ENCODE assay signal across 7 mouse cellular contexts in genomic region chr2:92485640-92486295, GRCm38 (mm10). TPM values are rescaled to one million over a fixed set of nuclear protein-coding genes. Genes with fewer than 3 reads are reported as not detected.
DNase-seq lines count a peak whose midpoint lies in the region; ATAC-seq and TF ChIP-seq lines count a peak whose summit lies in the region.

No protein-coding gene starts in this region.

- H3K4me3 ChIP-seq in kidney, adult 2 months (ENCODE audit: insufficient read depth, low read depth, low read length), result no peak overlapping the region
- H3K4me3 ChIP-seq in limb, embryonic 14.5 days (replicated peaks; ENCODE audit: low read length), result no peak overlapping the region
- no peak overlapping the region for H3K4me3 ChIP-seq in midbrain, postnatal 0 days (ENCODE audit: low read depth, low read length)

- 8% methylated on average over 15 of the region's 15 CpGs for WGBS in kidney, adult 2 months
- 9% methylated on average over 15 of the region's 15 CpGs for WGBS in limb, embryonic 14.5 days
- WGBS in midbrain, postnatal 0 days, result 5% methylated on average over 15 of the region's 15 CpGs

- peak; percentile 80 for TF ChIP-seq CTCF in kidney, adult 2 months (conservative IDR thresholded peaks at IDR 0.05; ENCODE audit: insufficient read depth, insufficient read length, low read depth, low read length)
- peak; percentile 93 for TF ChIP-seq CTCF in midbrain, postnatal 0 days (IDR thresholded peaks at IDR 0.05)

- H3K4me2 ChIP-seq in limb, embryonic 14.5 days (replicated peaks; ENCODE audit: low read depth, low read length, severe bottlenecking), result no peak overlapping the region; the same call in none of the 2 replicates
- no peak overlapping the region for H3K4me2 ChIP-seq in midbrain, postnatal 0 days (ENCODE audit: low read depth, low read length, poor library complexity, severe bottlenecking)

- no peaks in the 10 kb centered on the region; the same call in 1 of the 2 replicates for H3K4me1 ChIP-seq in kidney, adult 2 months (ENCODE audit: control insufficient read depth, insufficient read depth, low read length)
- no peaks in the 10 kb centered on the region for H3K4me1 ChIP-seq in limb, embryonic 14.5 days (ENCODE audit: control insufficient read depth, insufficient read depth, low read length)
- H3K4me1 ChIP-seq in midbrain, postnatal 0 days (ENCODE audit: insufficient read depth, low read length), result no peaks in the 10 kb centered on the region; the same call in 1 of the 2 replicates

- H3K36me3 ChIP-seq in kidney, adult 2 months (ENCODE audit: control insufficient read depth, insufficient read depth, low read length), result no peaks in the 10 kb centered on the region
- H3K36me3 ChIP-seq in limb, embryonic 14.5 days (ENCODE audit: control insufficient read depth, insufficient read depth, low read length), result no peaks in the 10 kb centered on the region
- H3K36me3 ChIP-seq in midbrain, postnatal 0 days (ENCODE audit: insufficient read depth, low read length), result no peaks in the 10 kb centered on the region

- no peak for TF ChIP-seq POLR2A in kidney, adult 2 months (IDR thresholded peaks at IDR 0.05; ENCODE audit: low read depth, low read length)
- TF ChIP-seq POLR2A in limb, embryonic 14.5 days (IDR thresholded peaks at IDR 0.05; ENCODE audit: borderline replicate concordance, extremely low read depth, insufficient read depth, insufficient read length), result no peak

- H3K27me3 ChIP-seq in kidney, adult 2 months (replicated peaks; ENCODE audit: control insufficient read depth, insufficient read depth, low read length), result no peaks in the 10 kb centered on the region
- peaks cover 31% of the 10 kb centered on the region for H3K27me3 ChIP-seq in limb, embryonic 14.5 days (ENCODE audit: control insufficient read depth, insufficient read depth, low read length)
- H3K27me3 ChIP-seq in midbrain, postnatal 0 days (ENCODE audit: insufficient read depth, low read length), result peaks cover 7% of the 10 kb centered on the region

- H3K9me3 ChIP-seq in limb, embryonic 14.5 days (ENCODE audit: control insufficient read depth, low read length), result no peaks in the 10 kb centered on the region
- H3K9me3 ChIP-seq in midbrain, postnatal 0 days (ENCODE audit: low read length), result no peaks in the 10 kb centered on the region

- peak; percentile 86 for DNase-seq in adrenal gland, adult 2 months
- peak; percentile 84 for DNase-seq in embryo, embryonic 10.5 days (ENCODE audit: low spot score)
- DNase-seq in kidney, adult 2 months, result peak; percentile 73
- peak; percentile 50 for DNase-seq in limb, embryonic 14.5 days (ENCODE audit: low spot score)
- DNase-seq in midbrain, postnatal 0 days (ENCODE audit: low spot score), result peak; percentile 87
- DNase-seq in spleen, postnatal 4 days (ENCODE audit: low spot score in 2 of 2), result peak; percentile 53 to 83

- ATAC-seq in granulocyte monocyte progenitor cell, adult 5-6 weeks (replicated peaks; ENCODE audit: poor library complexity, severe bottlenecking), result peak; percentile 40
- peak; percentile 60; the same call in 1 of the 2 replicates for ATAC-seq in limb, embryonic 14.5 days (ENCODE audit: low FRiP score, low read depth)
- peak; percentile 73; the same call in 1 of the 2 replicates for ATAC-seq in midbrain, postnatal 0 days (ENCODE audit: low FRiP score)

- no peak overlapping the region for H3K27ac ChIP-seq in kidney, adult 2 months (ENCODE audit: insufficient read depth, low read depth, low read length)
- H3K27ac ChIP-seq in limb, embryonic 14.5 days (replicated peaks; ENCODE audit: low read depth, low read length), result no peak overlapping the region
- H3K27ac ChIP-seq in midbrain, postnatal 0 days (ENCODE audit: low read depth, low read length), result no peak overlapping the region

- no peak overlapping the region for H3K9ac ChIP-seq in limb, embryonic 14.5 days (ENCODE audit: low read depth, low read length, severe bottlenecking)
- 0 out of 2 replicates have a peak overlapping the region, but pooled peaks have one; percentile 13 for H3K9ac ChIP-seq in midbrain, postnatal 0 days (replicated peaks; ENCODE audit: low read length, poor library complexity, severe bottlenecking)

RNA-seq across cellular contexts. Expression of gene Slc35c1, which starts 25.4 kb away (rescaled TPM):
- 10 to 100 TPM; 14.3 to 23.2 TPM for total RNA-seq in adrenal gland, adult 2 months (2021)
- polyA plus RNA-seq in adrenal gland, adult 2 months (2012; rRNA removed), result 50.9 and 98.4 TPM in 2 replicates
- 84.7 and 86.6 TPM in 2 replicates for total RNA-seq in granulocyte monocyte progenitor cell, adult 5-6 weeks (2014; fragmentation: Nextera tagmentation)
- 23.4 and 23.8 TPM in 2 replicates for total RNA-seq in granulocyte monocyte progenitor cell, adult 5-6 weeks (2017)
- 29.6 and 35.4 TPM in 2 replicates for polyA plus RNA-seq in kidney, adult 2 months (2012; rRNA removed)
- polyA plus RNA-seq in limb, embryonic 14.5 days (2012; rRNA removed), result 16.1 and 24.1 TPM in 2 replicates
- polyA plus RNA-seq in limb, embryonic 14.5 days (2014; fragmentation: Nextera tagmentation; extraction: Ambion mirVana), result 14.3 and 15.1 TPM in 2 replicates
- 8.9 and 18.6 TPM in 2 replicates for total RNA-seq in midbrain, postnatal 0 days (2014; rRNA removed)
- 16.8 and 18.8 TPM in 2 replicates for polyA plus RNA-seq in midbrain, postnatal 0 days (2015; fragmentation: Nextera tagmentation; extraction: Ambion mirVana)

RNA-seq across cellular contexts. Expression of gene Cry2, which starts 51.9 kb away (rescaled TPM):
- 10 to 100 TPM; 32.9 to 45.1 TPM for total RNA-seq in adrenal gland, adult 2 months (2021)
- polyA plus RNA-seq in adrenal gland, adult 2 months (2012; rRNA removed), result 27.6 and 53.8 TPM in 2 replicates
- 12.3 and 15.8 TPM in 2 replicates for total RNA-seq in granulocyte monocyte progenitor cell, adult 5-6 weeks (2014; fragmentation: Nextera tagmentation)
- 8.4 and 8.7 TPM in 2 replicates for total RNA-seq in granulocyte monocyte progenitor cell, adult 5-6 weeks (2017)
- polyA plus RNA-seq in kidney, adult 2 months (2012; rRNA removed), result 13.5 and 15.3 TPM in 2 replicates
- 27.2 and 33.5 TPM in 2 replicates for polyA plus RNA-seq in limb, embryonic 14.5 days (2012; rRNA removed)
- polyA plus RNA-seq in limb, embryonic 14.5 days (2014; fragmentation: Nextera tagmentation; extraction: Ambion mirVana), result 30.2 and 34.8 TPM in 2 replicates
- total RNA-seq in midbrain, postnatal 0 days (2014; rRNA removed), result 41.9 and 48.4 TPM in 2 replicates
- 50.6 and 55.2 TPM in 2 replicates for polyA plus RNA-seq in midbrain, postnatal 0 days (2015; fragmentation: Nextera tagmentation; extraction: Ambion mirVana)
